In the genomic region with DNA sequence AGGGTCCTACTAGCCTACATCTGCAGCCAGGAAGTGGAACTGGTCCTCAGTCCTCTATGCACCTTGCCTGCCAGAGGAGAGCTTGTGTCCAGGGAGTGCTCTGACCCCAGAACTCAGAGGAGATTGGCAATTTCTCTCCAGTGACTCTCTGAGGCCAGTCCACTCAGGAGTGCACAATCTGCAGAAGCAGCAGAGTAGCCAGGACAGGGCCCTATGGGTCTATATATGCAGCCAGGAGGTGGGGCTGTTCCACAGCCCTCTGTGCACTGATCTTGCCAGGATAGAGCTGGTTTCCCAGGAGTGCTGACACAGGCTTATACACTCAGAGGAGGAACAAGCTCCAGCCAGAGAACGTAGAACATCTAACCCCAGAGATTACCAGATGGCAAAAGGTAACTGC, we compare ENCODE assay signal across 19 mouse cellular contexts.
DNase-seq lines count a peak whose midpoint lies in the region; ATAC-seq and TF ChIP-seq lines count a peak whose summit lies in the region.
"Had no signal": no experiment of that assay in that cellular context is flagged by ENCODE, and none has a peak within 500 bp of the region (broad histone marks: within the 10 kb centered on the region; RNA-seq: fewer than 3 reads in every experiment).

No protein-coding gene starts in this region.

- intact Hi-C loops in heart, adult 2 months (cut with DNase I) = no loop called here
- intact Hi-C loops in left cerebral cortex, postnatal 4 days (cut with DNase I) = no loop called here

- no peak overlapping the region for H3K27ac ChIP-seq in heart, adult 2 months
- H3K27ac ChIP-seq in heart, embryonic 12.5 days (ENCODE audit: poor library complexity, severe bottlenecking) = no peak overlapping the region
- H3K27ac ChIP-seq in stomach, postnatal 0 days (replicated peaks) = no peak overlapping the region
- H3K27ac ChIP-seq: heart, embryonic 13.5 days; intestine, embryonic 15.5 days; limb, embryonic 12.5 days; liver, embryonic 14.5 days had no signal

- DNase-seq in heart, adult 2 months = no peak
- DNase-seq in left cerebral cortex, postnatal 4 days = peak; percentile 2
- DNase-seq in left cerebral cortex, adult 18-20 months (ENCODE audit: low spot score in 2 of 2) = no peak
- peak; percentile 0 to 5 for DNase-seq in urinary bladder, postnatal 36 days (ENCODE audit: low spot score in 2 of 2)
- DNase-seq in urinary bladder, postnatal 10 days (ENCODE audit: low spot score) = no peak
- peak; percentile 15 for DNase-seq in stomach, postnatal 0 days (ENCODE audit: low spot score)
- DNase-seq in spleen, adult 18-20 months = no peak
- DNase-seq: cerebellum, adult 11-12 months; layer of hippocampus, postnatal 36 days; right cerebral cortex, postnatal 4 days; thymus, adult 18-20 months had no signal

- H3K79me2 ChIP-seq in heart, adult 2 months (replicated peaks; ENCODE audit: control insufficient read depth, insufficient read depth, low read length) = no peaks in the 10 kb centered on the region

- no peak for TF ChIP-seq EP300 in heart, adult 2 months (IDR thresholded peaks at IDR 0.05; ENCODE audit: insufficient read depth, low read depth, low read length)
- no peak for TF ChIP-seq EP300 in stomach, postnatal 0 days (optimal IDR thresholded peaks at IDR 0.05)

- 0 out of 2 replicates have a peak, but pooled peaks cover 2% of the 10 kb centered on the region for H3K9me3 ChIP-seq in heart, embryonic 12.5 days (replicated peaks)
- no peaks in the 10 kb centered on the region for H3K9me3 ChIP-seq in stomach, postnatal 0 days (ENCODE audit: control insufficient read depth, low read length)
- H3K9me3 ChIP-seq: G1E; intestine, embryonic 15.5 days; limb, embryonic 12.5 days had no signal

- ATAC-seq in heart, embryonic 12.5 days (ENCODE audit: insufficient number of reproducible peaks, low FRiP score) = no peak
- ATAC-seq in stomach, postnatal 0 days (ENCODE audit: low FRiP score, low TSS enrichment) = no peak
- ATAC-seq: forebrain, embryonic 16.5 days; intestine, embryonic 15.5 days; midbrain, embryonic 16.5 days had no signal

- no peak for TF ChIP-seq POLR2A in heart, adult 2 months (IDR thresholded peaks at IDR 0.05; ENCODE audit: insufficient read depth, low read depth, low read length)

- 0 out of 2 replicates have a peak, but pooled peaks have one; percentile 3 for TF ChIP-seq CTCF in heart, adult 2 months (IDR thresholded peaks at IDR 0.05)
- TF ChIP-seq CTCF in stomach, postnatal 0 days (IDR thresholded peaks at IDR 0.05; ENCODE audit: low read depth) = peak; percentile 52

- no peaks in the 10 kb centered on the region for H3K36me3 ChIP-seq in heart, adult 2 months (ENCODE audit: control insufficient read depth, insufficient read depth, low read length)
- H3K36me3 ChIP-seq in heart, embryonic 12.5 days = no peaks in the 10 kb centered on the region
- no peaks in the 10 kb centered on the region for H3K36me3 ChIP-seq in stomach, postnatal 0 days (ENCODE audit: control insufficient read depth, insufficient read depth, low read length)
- H3K36me3 ChIP-seq: G1E; heart, embryonic 13.5 days; intestine, embryonic 15.5 days; limb, embryonic 12.5 days had no signal

- H3K4me2 ChIP-seq in heart, embryonic 12.5 days = no peak overlapping the region
- H3K4me2 ChIP-seq in stomach, postnatal 0 days (replicated peaks; ENCODE audit: low read depth) = no peak overlapping the region
- H3K4me2 ChIP-seq: heart, embryonic 13.5 days; intestine, embryonic 15.5 days; limb, embryonic 12.5 days had no signal

- H3K4me1 ChIP-seq in heart, adult 2 months (ENCODE audit: control insufficient read depth, insufficient read depth, low read length) = no peaks in the 10 kb centered on the region
- no peaks in the 10 kb centered on the region for H3K4me1 ChIP-seq in heart, embryonic 12.5 days (replicated peaks)
- H3K4me1 ChIP-seq in stomach, postnatal 0 days (replicated peaks; ENCODE audit: control insufficient read depth, insufficient read depth) = no peaks in the 10 kb centered on the region
- H3K4me1 ChIP-seq: heart, embryonic 13.5 days; intestine, embryonic 15.5 days; limb, embryonic 12.5 days had no signal

- WGBS in heart, adult 2 months = 66% methylated on average over 1 of the region's 1 CpGs
- WGBS in heart, embryonic 12.5 days = 60% methylated on average over 1 of the region's 1 CpGs
- 53% methylated on average over 1 of the region's 1 CpGs for WGBS in stomach, postnatal 0 days

- no peaks in the 10 kb centered on the region for H3K27me3 ChIP-seq in heart, adult 2 months (ENCODE audit: control insufficient read depth, insufficient read depth, low read length)
- no peaks in the 10 kb centered on the region for H3K27me3 ChIP-seq in heart, embryonic 12.5 days (replicated peaks)
- no peaks in the 10 kb centered on the region for H3K27me3 ChIP-seq in stomach, postnatal 0 days (ENCODE audit: control insufficient read depth, insufficient read depth, low read length)
- H3K27me3 ChIP-seq: heart, embryonic 13.5 days; intestine, embryonic 15.5 days; limb, embryonic 12.5 days had no signal

- no peak overlapping the region for H3K4me3 ChIP-seq in heart, adult 2 months
- no peak overlapping the region for H3K4me3 ChIP-seq in heart, embryonic 12.5 days
- no peak overlapping the region for H3K4me3 ChIP-seq in stomach, postnatal 0 days (ENCODE audit: low read depth, low read length)
- H3K4me3 ChIP-seq: heart, embryonic 13.5 days; intestine, embryonic 15.5 days; limb, embryonic 12.5 days had no signal

- no peak overlapping the region for H3K9ac ChIP-seq in heart, adult 2 months (ENCODE audit: low read depth, low read length)
- no peak overlapping the region for H3K9ac ChIP-seq in heart, embryonic 12.5 days
- H3K9ac ChIP-seq in stomach, postnatal 0 days (ENCODE audit: low read length) = no peak overlapping the region
- H3K9ac ChIP-seq: heart, embryonic 13.5 days; intestine, embryonic 15.5 days; limb, embryonic 12.5 days; liver, embryonic 14.5 days had no signal

Comparison
In these comparisons a context has a peak if more than half of its experiments do, and no peak if none do; other contexts are left out.
1. DNase-seq: peak in left cerebral cortex, postnatal 4 days (single experiment), urinary bladder, postnatal 36 days (2 of 2) and stomach, postnatal 0 days (single experiment); none in heart, adult 2 months (0 of 2), left cerebral cortex, adult 18-20 months (0 of 2), urinary bladder, postnatal 10 days (single experiment) and spleen, adult 18-20 months (0 of 2).